Mouse (Mus musculus) left cerebral cortex, postnatal 10 days (tissue): ENCODE results near the gene Rasa2. TPM values are rescaled to one million over a fixed set of nuclear protein-coding genes. Genes with fewer than 3 reads are reported as not detected.

Experiments
- DNase-seq, 2 experiments: peaks; one replicate each; pipeline ENCODE4 v3.0.0; 2021 to 2022; ENCODE audit warnings: low spot score in 2 of 2, mixed read lengths in 1 of 2; ENCODE audit errors: extremely low spot score in 1 of 2
- intact Hi-C: fragments of 180-260 bp; cut with DNase I; formaldehyde crosslinking; loops from one replicate; pipeline ENCODE4 v1.15.1; 2025
- total RNA-seq, 2 experiments: library from RNA; stranded (reverse); gene quantifications; 2 replicates each; pipeline ENCODE4 v1.2.3; 2021

The Rasa2 gene
- total RNA-seq, 2 experiments from 2014 or later: 26.4 to 29.1 TPM

DNA sequence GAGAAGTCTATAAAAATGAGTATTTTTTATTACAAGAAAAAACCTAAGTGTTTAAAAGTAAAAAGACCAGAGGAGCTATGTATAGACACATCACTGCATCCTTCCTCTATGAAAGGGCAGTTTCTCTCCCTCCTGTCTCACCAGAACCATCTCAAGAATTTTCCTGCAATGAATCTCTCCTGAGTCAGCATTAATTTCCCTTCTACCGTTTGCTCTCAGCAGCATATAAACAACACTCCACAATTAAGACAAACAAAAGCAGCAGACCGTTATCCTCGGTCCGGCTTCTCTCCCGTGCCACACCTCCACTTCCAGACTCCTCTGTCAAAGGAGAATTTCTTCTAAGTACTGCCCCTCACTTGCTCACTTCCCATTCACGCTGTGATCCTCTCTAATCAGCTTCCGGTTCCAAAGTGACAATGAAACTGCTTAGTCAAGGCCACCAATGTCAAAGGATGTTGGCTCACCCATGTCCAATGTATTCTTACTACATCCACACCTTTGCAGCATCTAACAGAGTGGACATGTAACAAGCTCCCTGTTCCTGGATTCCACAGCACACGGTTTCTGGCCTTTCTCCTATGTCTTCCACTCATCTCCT is 19.6 kb downstream of the Rasa2 start:
- intact Hi-C loops: no loop called here
- no peak for DNase-seq

DNA sequence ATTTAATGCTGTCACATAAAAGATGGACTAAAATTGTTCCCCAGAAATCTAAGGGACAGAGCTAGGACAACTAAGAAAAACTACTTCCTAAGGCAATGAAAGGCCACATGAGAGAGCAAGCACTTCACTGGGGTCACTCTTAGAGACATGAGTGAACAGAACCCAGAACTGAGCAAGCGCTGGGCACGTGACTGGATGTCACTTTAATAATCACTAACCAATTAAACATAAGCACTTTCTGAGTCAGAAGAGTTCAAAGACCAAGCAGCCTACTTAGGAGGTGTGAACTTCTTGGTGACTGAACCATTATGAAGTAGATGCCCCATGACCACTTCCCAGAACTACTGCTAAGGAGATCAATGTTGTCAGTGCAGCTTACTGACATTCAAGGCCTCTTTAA is 20.6 kb downstream of the Rasa2 start:
- no peak for DNase-seq
- intact Hi-C loops: no loop called here

DNA sequence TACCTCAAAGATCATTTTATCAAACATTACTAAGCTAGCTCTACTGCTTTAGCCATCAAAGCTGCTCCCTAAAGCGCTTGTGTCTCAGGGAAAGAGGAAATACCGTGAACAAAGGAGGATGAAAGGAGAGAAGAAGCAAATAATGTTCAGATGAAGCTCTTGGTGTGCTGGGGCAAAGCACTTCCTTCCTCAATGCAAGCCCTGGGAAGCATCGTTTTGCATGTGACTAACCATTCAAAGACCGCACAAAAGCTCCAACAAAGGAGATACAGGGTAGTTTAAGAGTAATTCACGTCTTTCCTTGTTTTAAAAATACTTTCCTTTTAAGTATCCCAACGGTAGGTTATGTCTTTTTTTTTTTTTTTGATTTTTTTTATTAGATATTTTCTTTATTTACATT is 28.0 kb downstream of the Rasa2 start:
- DNase-seq: no peak
- intact Hi-C loops: no loop called here

DNA sequence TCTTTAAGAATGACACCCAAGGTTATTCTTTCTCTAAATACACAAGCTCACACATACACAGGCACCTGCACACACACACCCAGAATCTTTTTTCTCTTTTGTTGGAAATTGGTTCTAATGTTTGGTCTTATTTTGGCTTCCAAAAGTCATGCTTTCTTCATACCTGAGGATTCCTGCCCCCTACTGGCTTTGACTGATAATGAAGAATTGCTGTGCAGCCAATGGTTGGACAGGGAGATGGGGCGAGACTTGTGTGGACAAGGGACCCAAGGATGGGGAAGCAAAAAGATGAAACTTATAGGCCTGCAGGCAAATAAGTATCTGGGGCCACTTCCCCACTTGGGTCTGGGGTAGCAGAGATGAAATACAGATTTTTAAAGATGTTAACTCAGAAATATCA is 33.5 kb downstream of the Rasa2 start:
- no peak for DNase-seq
- intact Hi-C loops: no loop called here

DNA sequence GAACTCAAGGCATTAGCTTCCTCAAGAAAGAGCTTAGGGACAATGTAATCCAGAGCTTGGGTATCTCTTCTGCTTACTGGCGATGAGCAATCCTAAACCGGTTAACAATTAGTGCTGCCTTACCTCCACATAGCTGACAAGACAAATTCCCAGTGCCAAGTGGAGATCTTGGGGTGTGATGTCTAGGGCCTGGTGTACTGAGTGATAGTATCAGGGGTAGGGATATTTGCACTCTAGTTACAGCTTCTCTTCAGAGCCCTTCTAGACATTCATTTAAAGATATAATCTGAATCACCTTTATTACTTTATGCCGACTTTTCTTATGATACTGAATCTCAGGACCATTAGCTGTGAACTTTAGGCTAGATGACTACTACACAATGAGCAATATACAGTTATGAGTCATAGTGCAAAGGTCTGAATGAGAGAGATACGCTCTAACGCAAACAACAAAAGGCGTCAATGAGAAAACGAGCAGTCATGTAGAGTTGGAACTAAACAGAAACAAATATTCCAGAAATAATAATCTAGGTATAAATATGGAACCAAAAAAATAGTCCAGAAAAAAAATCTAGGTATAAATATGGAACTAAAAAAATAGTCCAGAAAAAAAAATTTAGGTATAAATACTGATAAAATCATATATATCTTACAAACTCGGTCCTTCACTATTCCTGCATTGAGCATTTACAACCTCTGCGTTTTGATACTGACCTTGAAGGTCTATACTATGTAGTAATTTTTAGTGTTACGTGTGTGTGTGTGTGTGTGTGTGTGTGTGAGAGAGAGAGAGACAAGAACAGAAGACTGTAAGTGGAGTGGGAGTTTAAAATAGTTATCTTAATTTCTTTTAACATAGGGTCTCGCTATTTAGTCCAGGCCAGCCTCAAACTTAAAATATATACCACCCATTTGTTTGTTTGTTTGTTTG is 38.5 kb downstream of the Rasa2 start:
- intact Hi-C loops: no loop called here
- no peak for DNase-seq

DNA sequence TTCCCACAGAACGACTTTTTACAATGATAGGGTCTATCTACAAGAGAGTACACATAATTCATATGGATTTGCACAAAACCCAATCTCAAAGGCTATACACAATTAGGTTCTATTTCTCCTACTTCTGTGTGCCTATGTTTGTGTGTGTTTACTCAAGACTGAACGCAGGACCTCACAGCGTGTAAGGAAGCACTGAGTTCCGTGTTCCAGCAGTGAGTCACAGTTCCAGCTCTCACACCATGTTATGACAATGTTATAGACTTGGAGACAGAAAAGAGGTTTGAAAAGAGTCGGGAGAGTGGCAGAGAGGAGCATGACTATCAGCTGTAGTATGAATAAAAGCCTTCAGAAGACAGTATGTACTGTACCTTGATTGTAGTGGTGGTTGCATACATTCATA is 42.1 kb downstream of the Rasa2 start:
- intact Hi-C loops: no loop called here
- no peak for DNase-seq

DNA sequence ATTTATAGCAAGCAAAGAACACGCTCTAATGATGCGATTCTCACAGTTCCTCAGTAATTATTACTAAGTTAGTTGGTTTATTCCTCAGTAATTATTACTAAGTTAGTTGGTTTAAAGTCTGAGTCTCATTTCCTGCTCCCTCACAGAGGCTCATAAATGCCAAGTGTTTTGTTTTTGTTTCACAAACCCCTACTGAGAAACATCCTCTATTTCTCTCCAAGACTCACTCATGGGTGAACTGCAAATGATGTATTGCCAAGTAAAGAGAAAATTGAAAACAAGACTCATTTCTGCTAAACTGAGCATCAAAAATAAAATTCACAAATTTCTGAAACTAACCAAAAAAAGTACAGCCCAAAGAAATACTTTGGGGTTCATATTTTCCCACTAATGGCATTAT is 47.9 kb downstream of the Rasa2 start:
- no peak for DNase-seq
- intact Hi-C loops: no loop called here

DNA sequence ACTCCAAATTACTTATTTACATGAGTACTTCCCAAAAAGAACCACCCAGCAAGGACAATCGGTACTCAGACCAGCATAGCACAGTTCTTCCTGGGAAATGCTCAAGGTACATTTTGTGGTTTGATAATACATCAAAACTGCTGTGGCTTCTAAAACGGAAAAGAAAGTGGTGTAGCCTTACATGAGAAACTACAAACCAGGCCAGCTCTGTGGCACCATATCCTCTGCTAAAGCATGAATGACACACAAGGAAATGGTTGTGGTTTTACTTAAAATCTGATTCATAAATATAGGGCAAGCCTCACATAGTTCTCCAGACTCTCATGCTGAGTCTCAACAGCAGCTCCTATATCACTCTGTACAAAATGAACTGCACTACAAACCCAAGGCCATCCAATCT is 48.3 kb downstream of the Rasa2 start:
- DNase-seq: no peak
- intact Hi-C loops: no loop called here

DNA sequence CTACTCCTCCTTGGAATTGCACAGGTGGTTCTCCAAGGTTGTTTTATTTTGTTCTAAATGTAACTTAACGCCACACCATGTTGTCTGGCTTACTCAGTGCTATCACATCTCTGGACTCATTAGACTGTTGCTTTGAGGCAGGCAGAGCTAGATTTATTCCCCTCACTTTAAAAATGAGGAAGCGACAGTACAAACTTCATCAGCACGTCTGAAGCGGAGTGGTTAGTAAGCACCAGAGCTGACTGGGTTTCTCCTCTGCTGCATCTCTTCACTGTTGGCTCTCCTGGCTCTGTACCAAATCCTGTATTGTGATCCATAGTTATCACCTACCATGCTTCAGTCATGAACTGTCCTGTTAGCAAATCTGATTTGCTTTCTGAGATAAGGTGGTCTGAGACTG is 53.2 kb downstream of the Rasa2 start:
- DNase-seq: no peak
- intact Hi-C loops: no loop called here

DNA sequence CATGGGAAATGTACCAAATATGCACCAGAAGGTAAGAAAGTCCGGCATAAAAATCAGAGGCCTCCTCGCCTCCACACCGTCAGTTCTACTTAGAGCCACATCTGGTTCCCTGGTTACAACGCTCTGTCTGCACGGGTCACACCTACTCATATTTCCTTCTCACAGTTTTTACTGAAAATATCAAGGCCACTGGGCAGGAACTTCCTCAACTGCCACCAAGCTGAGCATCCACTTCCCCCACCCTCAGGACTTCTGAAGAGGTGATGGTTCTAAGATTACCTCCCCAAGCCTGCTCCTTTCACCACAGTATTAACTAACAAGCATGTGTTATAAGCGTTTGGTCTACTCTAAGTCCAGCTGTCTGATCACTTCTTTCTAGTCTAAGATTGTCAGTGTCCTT is 53.7 kb downstream of the Rasa2 start:
- intact Hi-C loops: no loop called here
- no peak for DNase-seq

DNA sequence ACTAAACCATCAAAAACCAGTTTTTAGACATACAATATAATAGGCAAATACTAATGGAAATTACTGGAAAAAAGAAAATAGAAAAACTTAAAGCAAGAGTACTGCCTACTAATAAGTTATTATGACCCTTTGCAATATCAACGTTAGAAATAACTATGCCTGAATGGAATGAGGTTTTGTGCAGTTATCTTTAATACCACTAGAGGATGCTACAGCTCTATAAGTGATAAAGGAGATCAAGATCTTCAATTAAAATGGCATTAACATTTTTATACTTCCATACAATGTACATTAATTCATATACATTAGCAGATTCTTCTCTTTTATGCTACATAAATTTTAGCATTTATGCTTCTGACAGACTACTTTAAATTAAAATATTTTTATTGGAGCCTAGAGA is 58.2 kb downstream of the Rasa2 start:
- intact Hi-C loops: loop anchor here (5.0 kb wide), 2 partner anchors 84 to 244 kb away; no protein-coding TSS in a partner anchor
- no peak for DNase-seq

DNA sequence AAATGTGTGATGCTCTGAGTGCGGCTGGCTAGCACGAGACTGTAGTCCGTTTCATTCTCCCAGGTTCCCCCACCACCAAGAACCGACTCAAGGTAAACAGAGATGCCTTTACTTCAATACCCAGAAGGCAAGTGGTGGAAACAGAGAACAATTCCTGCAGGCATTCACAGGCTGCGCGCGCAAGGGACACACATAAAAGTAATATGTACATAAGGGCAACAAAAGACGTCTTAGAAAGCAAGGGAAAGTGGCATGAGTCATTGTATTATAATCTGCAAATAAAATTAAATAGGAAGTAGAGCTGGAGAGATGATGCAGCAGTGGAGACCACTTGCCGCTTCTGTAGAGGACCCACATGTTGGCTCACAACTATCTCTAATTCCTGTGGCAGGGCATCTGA is 58.7 kb downstream of the Rasa2 start:
- no peak for DNase-seq
- intact Hi-C loops: loop anchor here (5.0 kb wide), 2 partner anchors 85 to 245 kb away; no protein-coding TSS in a partner anchor

DNA sequence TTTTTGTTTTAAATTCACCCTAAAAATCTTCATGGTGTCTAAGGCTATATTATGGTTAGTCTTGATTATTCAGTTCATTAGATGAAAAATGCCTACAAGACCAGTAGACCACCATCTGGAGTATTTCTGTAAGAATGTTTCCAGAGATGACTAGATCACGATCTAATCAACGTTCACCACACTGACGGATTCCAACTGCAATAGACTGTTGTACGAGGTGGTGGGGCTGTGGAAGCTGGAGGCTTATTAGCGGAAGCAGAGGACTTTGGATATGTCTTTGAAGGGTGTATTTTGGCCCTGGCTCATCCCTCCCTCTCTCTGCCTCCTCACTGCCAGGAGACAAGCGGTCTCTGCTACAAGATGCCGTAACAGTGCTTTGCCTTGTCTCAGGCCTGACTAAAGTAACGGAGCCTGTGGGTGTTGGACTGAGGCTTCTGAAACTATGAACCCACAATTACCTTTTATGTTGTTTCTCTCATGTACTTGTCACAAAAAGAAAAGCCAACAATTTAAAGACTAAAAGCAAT is 64.9 kb downstream of the Rasa2 start:
- DNase-seq: no peak
- intact Hi-C loops: no loop called here

DNA sequence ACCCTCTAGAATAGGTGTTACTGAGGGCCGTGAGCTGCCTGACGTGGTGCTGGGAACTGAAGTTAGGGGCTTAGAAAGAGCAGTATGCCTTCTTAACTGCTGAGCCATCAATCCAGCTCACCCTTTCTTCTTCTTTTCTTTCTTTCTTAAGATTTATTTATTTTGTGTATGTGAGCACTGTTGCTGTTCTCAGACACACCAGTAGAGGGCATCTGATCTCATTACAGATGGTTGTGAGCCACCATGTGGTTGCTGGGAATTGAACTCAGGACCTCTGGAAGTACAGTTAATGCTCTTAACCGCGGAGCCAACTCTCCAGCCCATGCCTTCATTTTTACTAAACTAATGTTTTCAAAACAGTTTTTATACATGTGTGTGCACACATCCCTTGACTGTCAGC is 67.9 kb downstream of the Rasa2 start:
- no peak for DNase-seq
- intact Hi-C loops: no loop called here

DNA sequence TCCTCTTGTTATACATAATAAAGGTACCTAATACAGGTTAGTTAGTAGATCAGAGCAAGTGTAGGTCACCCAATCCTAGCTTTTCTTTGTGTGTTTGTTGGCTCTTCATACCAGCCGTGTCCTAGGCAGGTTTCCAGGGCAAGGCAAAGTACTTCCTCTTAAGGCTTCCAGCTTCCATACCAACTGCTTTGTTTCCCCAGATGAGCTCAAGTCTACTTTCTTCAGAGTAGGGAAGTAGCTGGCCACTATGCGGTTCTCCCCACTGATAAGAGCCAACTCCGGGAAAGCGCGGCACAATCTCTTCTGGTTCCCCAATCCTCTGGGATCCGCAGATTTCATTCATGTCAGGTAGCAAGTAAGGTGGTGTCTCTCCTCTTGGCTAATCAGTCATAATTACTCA is 72.3 kb downstream of the Rasa2 start:
- intact Hi-C loops: loop anchor here (10.0 kb wide), 1 partner anchor 274 kb away; no protein-coding TSS in a partner anchor
- DNase-seq: no peak

DNA sequence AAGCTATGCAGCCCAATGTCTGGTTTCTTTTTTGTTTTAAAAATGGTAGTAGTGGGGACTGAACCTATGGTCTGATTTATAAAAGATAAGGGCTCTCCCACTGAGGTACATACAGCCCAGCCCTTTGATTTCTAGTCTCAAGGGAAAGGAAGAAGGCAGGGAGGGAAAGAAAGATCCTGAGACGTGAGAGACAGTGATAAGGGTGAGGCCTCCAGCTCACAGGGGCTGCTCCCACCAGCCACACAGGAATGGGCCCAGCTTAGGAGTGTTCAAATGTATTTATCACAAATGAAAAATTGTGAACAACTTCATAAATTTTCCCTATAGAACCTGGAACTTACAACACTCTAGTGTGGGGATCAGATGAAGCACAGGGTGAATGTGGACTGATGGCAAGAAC is 72.8 kb downstream of the Rasa2 start:
- intact Hi-C loops: loop anchor here (10.0 kb wide), 1 partner anchor 274 kb away; no protein-coding TSS in a partner anchor
- no peak for DNase-seq

DNA sequence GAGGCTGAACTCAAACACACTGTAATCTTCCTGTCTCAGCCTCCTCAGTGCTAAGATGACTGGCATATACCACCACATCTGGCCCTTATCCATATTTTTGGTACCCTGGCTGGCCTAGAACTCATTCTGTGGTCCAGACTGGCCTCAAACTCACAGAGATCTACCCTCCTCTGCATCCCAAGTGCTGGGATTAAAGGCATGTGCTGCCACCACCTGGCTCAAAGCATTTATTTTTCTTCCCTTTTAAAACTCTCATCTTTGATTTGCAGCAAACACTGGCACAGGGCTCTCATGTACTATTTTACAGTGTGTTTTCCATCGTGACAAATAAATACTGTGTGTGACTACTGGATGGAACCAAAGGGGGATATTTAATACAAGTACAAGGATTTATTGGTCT is 77.3 kb downstream of the Rasa2 start:
- no peak for DNase-seq
- intact Hi-C loops: loop anchor here (10.0 kb wide), 1 partner anchor 269 kb away; no protein-coding TSS in a partner anchor

DNA sequence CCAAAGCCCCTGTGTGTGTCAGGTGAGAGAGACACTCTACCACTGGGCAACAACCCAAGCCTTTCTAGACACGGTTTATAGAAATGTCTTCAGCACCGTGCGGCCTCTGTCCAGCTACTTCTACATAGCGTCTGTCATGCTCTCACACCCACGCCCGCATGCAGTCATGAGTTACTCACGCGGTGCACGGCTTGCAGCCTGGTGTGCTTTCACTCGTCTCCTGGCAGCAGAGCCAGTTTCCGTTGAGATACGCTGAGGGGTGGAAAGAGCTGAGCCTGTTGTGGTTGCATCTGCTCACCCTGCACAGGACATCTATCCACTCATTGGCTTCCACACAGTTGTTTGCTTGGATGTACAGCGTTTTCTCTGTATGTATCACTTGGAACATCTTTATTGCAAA is 86.0 kb downstream of the Rasa2 start:
- intact Hi-C loops: no loop called here
- DNase-seq: no peak

DNA sequence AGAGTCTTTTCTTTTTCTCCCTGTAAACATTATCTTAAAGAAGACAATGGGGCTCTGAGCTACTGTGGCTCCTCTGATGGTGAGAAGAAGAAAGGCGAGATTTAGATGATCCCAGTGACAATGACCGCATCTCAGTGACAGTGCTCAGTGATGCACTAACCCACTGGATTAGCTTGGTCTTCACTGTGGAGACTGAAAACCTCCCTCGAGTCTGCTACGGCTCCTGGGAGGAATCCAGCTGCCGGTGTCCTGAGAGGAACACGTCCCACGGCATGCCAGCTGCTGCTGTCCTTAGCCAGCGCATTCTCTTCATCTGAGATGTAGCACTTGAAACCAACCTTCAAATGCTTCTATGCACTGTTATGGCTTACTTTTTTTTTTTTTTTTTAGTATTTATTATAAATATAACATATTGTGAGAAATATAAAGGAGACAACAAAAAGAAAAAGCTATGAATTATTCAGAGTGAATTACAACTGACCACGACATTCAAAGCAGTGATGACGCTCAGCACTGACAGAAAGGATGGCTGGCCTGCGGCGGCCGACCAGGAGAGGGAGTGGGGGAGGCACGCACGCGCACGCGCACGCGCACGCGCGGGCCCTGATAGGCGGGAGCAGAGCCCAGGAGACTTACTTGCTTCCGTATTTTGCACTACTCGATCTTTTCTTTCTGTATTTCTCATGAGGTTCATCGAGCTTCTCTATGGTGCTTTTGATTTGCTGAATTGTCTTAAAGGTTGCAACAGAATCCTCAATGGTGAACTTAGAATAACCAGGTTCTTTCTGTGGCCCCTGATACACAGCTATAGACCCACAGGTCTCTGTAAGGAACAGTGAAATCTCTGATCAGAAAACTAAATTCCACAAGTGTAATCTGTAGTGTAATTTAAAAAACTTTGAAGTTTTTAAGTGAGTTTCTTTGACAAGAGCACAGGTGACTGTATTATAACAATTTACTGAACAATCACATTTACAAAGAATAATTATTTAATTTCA is 87.5 kb downstream of the Rasa2 start:
- peak in 1 of 2 experiments; percentile 79 for DNase-seq
- intact Hi-C loops: no loop called here
